Mouse (Mus musculus) forebrain, postnatal 0 days (tissue): ENCODE measurements around the gene Fcamr. TPM values are rescaled to one million over a fixed set of nuclear protein-coding genes. Genes with fewer than 3 reads are reported as not detected.
A peak's percentile ranks its signal among the peaks of the same experiment; 100 is the strongest.

Experiments used
- ATAC-seq: fragments of 200-750 bp; cut with Nextera tagmentation; 2 replicates; pipeline ENCODE4 v1.8.0; 2017; ENCODE audit warnings: mild to moderate bottlenecking, moderate library complexity
- DNase-seq: peaks from one replicate; pipeline ENCODE4 v3.0.0-alpha.2; 2015
- H3K27ac ChIP-seq: fragments of 300-500 bp; sonication (generic); 2 replicates; pipeline ENCODE4 v1.5.1; 2014; ENCODE audit warnings: low read depth, mild to moderate bottlenecking, antibody characterized with exemption, low read length, moderate library complexity, mixed read lengths
- H3K27me3 ChIP-seq: fragments of 300-500 bp; sonication (generic); 2 replicates; pipeline ENCODE4 v1.6.1; 2014; ENCODE audit warnings: mild to moderate bottlenecking, low read length, mixed read lengths; ENCODE audit not compliant: insufficient read depth
- H3K36me3 ChIP-seq: fragments of 300-500 bp; sonication (generic); 2 replicates; pipeline ENCODE4 v1.6.1; 2014; ENCODE audit warnings: mild to moderate bottlenecking, moderate library complexity; ENCODE audit not compliant: insufficient read depth
- H3K4me1 ChIP-seq: fragments of 300-500 bp; sonication (generic); 2 replicates; pipeline ENCODE4 v1.6.1; 2014; ENCODE audit warnings: antibody characterized with exemption; ENCODE audit not compliant: insufficient read depth
- H3K4me2 ChIP-seq: fragments of 300-500 bp; sonication (generic); 2 replicates; pipeline ENCODE4 v1.6.1; 2014; ENCODE audit warnings: low read depth, mild to moderate bottlenecking, moderate library complexity
- H3K4me3 ChIP-seq: fragments of 300-500 bp; sonication (generic); 2 replicates; pipeline ENCODE4 v1.5.1; 2014; ENCODE audit warnings: low read depth, low read length, mixed read lengths
- H3K9ac ChIP-seq: fragments of 300-500 bp; sonication (generic); 2 replicates; pipeline ENCODE4 v1.6.1; 2014; ENCODE audit warnings: mild to moderate bottlenecking
- H3K9me3 ChIP-seq: fragments of 300-500 bp; sonication (generic); 2 replicates; pipeline ENCODE4 v1.6.1; 2016; ENCODE audit warnings: low read length
- CTCF ChIP-seq: sonication (generic); IDR thresholded peaks from 2 replicates; pipeline ENCODE4 v1.5.1; 2016; ENCODE audit warnings: antibody characterized with exemption, control low read depth, low read depth
- WGBS: fragments of 180-500 bp; shearing (Covaris S2); extraction: QIAGEN DNeasy Blood & Tissue Kit; methylation state at CpG from one replicate; pipeline ENCODE4 v1.1.7; 2014; 5-methylcytosine and 5-hydroxymethylcytosine counted together
- polyA plus RNA-seq: library from polyadenylated mRNA; unstranded; fragments of >200 nt; fragmentation: Nextera tagmentation; extraction: Ambion mirVana; gene quantifications from 2 replicates; pipeline ENCODE4 v1.2.1, GENCODE M21; 2015
- total RNA-seq: library from RNA; depleted of rRNA; stranded (reverse); fragments of >200 nt; gene quantifications from 2 replicates; pipeline ENCODE4 v1.2.3, GENCODE M21; 2014

The Fcamr gene
- total and polyA plus RNA-seq, 2 experiments from 2014 or later = 0.19 TPM; not detected in 1

- H3K4me2 ChIP-seq = no peak overlapping the region
- no peak for DNase-seq
- H3K36me3 ChIP-seq = no peaks in the 10 kb centered on the region
- no peak for ATAC-seq
- H3K4me3 ChIP-seq = no peak overlapping the region
- no peaks in the 10 kb centered on the region for H3K4me1 ChIP-seq
- H3K9me3 ChIP-seq = no peaks in the 10 kb centered on the region
- no peaks in the 10 kb centered on the region for H3K27me3 ChIP-seq
- H3K27ac ChIP-seq = no peak overlapping the region
- TF ChIP-seq CTCF = no peak
- no peak overlapping the region for H3K9ac ChIP-seq
- WGBS = 91% methylated on average over 4 of the region's 4 CpGs
Observed at GRCm38 (mm10) chr1:130770487-130770886, 30.2 kb upstream of the Fcamr start.

GRCm38 (mm10) chr1:130770981-130771494, 29.7 kb upstream of the Fcamr start:
- no peak for TF ChIP-seq CTCF
- no peaks in the 10 kb centered on the region for H3K4me1 ChIP-seq
- no peaks in the 10 kb centered on the region for H3K9me3 ChIP-seq
- no peak overlapping the region for H3K9ac ChIP-seq
- H3K4me2 ChIP-seq = no peak overlapping the region
- no peak overlapping the region for H3K27ac ChIP-seq
- no peaks in the 10 kb centered on the region for H3K36me3 ChIP-seq
- 66% methylated on average over 3 of the region's 3 CpGs for WGBS
- ATAC-seq (no peak), DNase-seq (no peak)
- no peaks in the 10 kb centered on the region for H3K27me3 ChIP-seq
- no peak overlapping the region for H3K4me3 ChIP-seq

- Histone ChIP-seq H3K9ac (no peak overlapping the region), H3K27ac (no peak overlapping the region), H3K4me2 (no peak overlapping the region), H3K36me3 (no peaks in the 10 kb centered on the region), H3K4me1 (no peaks in the 10 kb centered on the region), H3K4me3 (no peak overlapping the region), H3K27me3 (no peaks in the 10 kb centered on the region), H3K9me3 (no peaks in the 10 kb centered on the region)
- ATAC-seq (no peak), DNase-seq (no peak)
- no peak for TF ChIP-seq CTCF
- WGBS = 44% methylated on average over 2 of the region's 2 CpGs
Observed at GRCm38 (mm10) chr1:130775234-130775633, 25.5 kb upstream of the Fcamr start.

- DNase-seq (peak; percentile 30), ATAC-seq (peak; percentile 70)
Observed at GRCm38 (mm10) chr1:130775691-130776331, 24.9 kb upstream of the Fcamr start.

GRCm38 (mm10) chr1:130776645-130777044, 24.1 kb upstream of the Fcamr start:
- 90% methylated on average over 1 of the region's 1 CpGs for WGBS
- Histone ChIP-seq H3K4me1 (no peaks in the 10 kb centered on the region), H3K9ac (no peak overlapping the region), H3K27ac (no peak overlapping the region), H3K36me3 (no peaks in the 10 kb centered on the region), H3K9me3 (no peaks in the 10 kb centered on the region), H3K4me3 (no peak overlapping the region), H3K27me3 (no peaks in the 10 kb centered on the region), H3K4me2 (no peak overlapping the region)
- no peak for DNase-seq
- no peak for ATAC-seq
- peak; percentile 12; the same call in 1 of the 2 replicates for TF ChIP-seq CTCF

More at GRCm38 (mm10) chr1:130775691-130776331, 24.9 kb upstream of the Fcamr start:
- 72% methylated on average over 7 of the region's 7 CpGs for WGBS
- Histone ChIP-seq H3K27ac (no peak overlapping the region), H3K27me3 (no peaks in the 10 kb centered on the region), H3K9me3 (no peaks in the 10 kb centered on the region), H3K4me2 (no peak overlapping the region), H3K4me3 (no peak overlapping the region), H3K36me3 (no peaks in the 10 kb centered on the region), H3K4me1 (no peaks in the 10 kb centered on the region), H3K9ac (no peak overlapping the region)
- TF ChIP-seq CTCF = no peak

GRCm38 (mm10) chr1:130779867-130780266, 20.8 kb upstream of the Fcamr start:
- no peak for ATAC-seq

GRCm38 (mm10) chr1:130784054-130784453, 16.6 kb upstream of the Fcamr start:
- 23% methylated on average over 4 of the region's 4 CpGs for WGBS
- H3K4me2 ChIP-seq = no peak overlapping the region
- H3K27ac ChIP-seq = no peak overlapping the region
- H3K36me3 ChIP-seq = no peaks in the 10 kb centered on the region
- no peak overlapping the region for H3K9ac ChIP-seq
- ATAC-seq (0 out of 2 replicates have a peak, but pooled peaks have one; percentile 32), DNase-seq (peak; percentile 61)
- H3K4me1 ChIP-seq = no peaks in the 10 kb centered on the region
- peak; percentile 66 for TF ChIP-seq CTCF
- no peak overlapping the region for H3K4me3 ChIP-seq
- H3K27me3 ChIP-seq = no peaks in the 10 kb centered on the region
- no peaks in the 10 kb centered on the region for H3K9me3 ChIP-seq

More at GRCm38 (mm10) chr1:130779867-130780266, 20.8 kb upstream of the Fcamr start:
- Histone ChIP-seq H3K27me3 (no peaks in the 10 kb centered on the region), H3K4me1 (no peaks in the 10 kb centered on the region), H3K9ac (no peak overlapping the region), H3K4me3 (no peak overlapping the region), H3K4me2 (no peak overlapping the region), H3K36me3 (no peaks in the 10 kb centered on the region), H3K27ac (no peak overlapping the region), H3K9me3 (no peaks in the 10 kb centered on the region)
- DNase-seq = no peak
- TF ChIP-seq CTCF = no peak
- 94% methylated on average over 3 of the region's 3 CpGs for WGBS
